Mouse (Mus musculus): ENCODE measurements at regions not wholly inside any gene's neighbourhood (a gene's known extent, or its start where the extent isn't known, plus 50 kb on each side); places are given as distances from the start of the nearest gene placed in this dataset.
A peak's percentile ranks its signal among the peaks of the same experiment; 100 is the strongest.

- DNase-seq (ENCODE audit: low read depth, low spot score): no peak
These were observed 404.0 kb upstream of the Defb41 start for GRCm38 (mm10) chr1:18668901-18669300.

- no peak for DNase-seq (ENCODE audit: low read depth, low spot score)
These were observed 403.3 kb upstream of the Defb41 start for GRCm38 (mm10) chr1:18668265-18668664.

GRCm38 (mm10) chr1:18640858-18641257, 375.9 kb upstream of the Defb41 start:
- DNase-seq (ENCODE audit: low read depth, low spot score): no peak

GRCm38 (mm10) chr1:18639460-18640300, 374.7 kb upstream of the Defb41 start:
- no peak for DNase-seq (ENCODE audit: low read depth, low spot score)

- DNase-seq (ENCODE audit: low read depth, low spot score): no peak
These were observed 372.4 kb upstream of the Defb41 start for GRCm38 (mm10) chr1:18637334-18637733.

GRCm38 (mm10) chr1:18610231-18610630, 345.3 kb upstream of the Defb41 start:
- DNase-seq (ENCODE audit: low read depth, low spot score): no peak

- no peak for DNase-seq (ENCODE audit: low read depth, low spot score)
These were observed 334.9 kb upstream of the Defb41 start for GRCm38 (mm10) chr1:18599864-18600263.

- no peak for DNase-seq (ENCODE audit: low read depth, low spot score)
These were observed 334.0 kb upstream of the Defb41 start for GRCm38 (mm10) chr1:18598908-18599307.

- DNase-seq (ENCODE audit: low read depth, low spot score): no peak
These were observed 318.6 kb upstream of the Defb41 start for GRCm38 (mm10) chr1:18583358-18584128.

GRCm38 (mm10) chr1:18578625-18579024, 313.7 kb upstream of the Defb41 start:
- no peak for DNase-seq (ENCODE audit: low read depth, low spot score)

- no peak for DNase-seq (ENCODE audit: low read depth, low spot score)
These were observed 302.1 kb upstream of the Defb41 start for GRCm38 (mm10) chr1:18567086-18567485.

- DNase-seq (ENCODE audit: low read depth, low spot score): no peak
These were observed 286.3 kb upstream of the Defb41 start for GRCm38 (mm10) chr1:18551211-18551610.

GRCm38 (mm10) chr1:18531702-18532101, 266.8 kb upstream of the Defb41 start:
- DNase-seq (ENCODE audit: low read depth, low spot score): no peak

GRCm38 (mm10) chr1:18524485-18524884, 259.5 kb upstream of the Defb41 start:
- no peak for DNase-seq (ENCODE audit: low read depth, low spot score)

- no peak for DNase-seq (ENCODE audit: low read depth, low spot score)
These were observed 258.0 kb upstream of the Defb41 start for GRCm38 (mm10) chr1:18522902-18523301.

- no peak for DNase-seq (ENCODE audit: low read depth, low spot score)
These were observed 247.8 kb upstream of the Defb41 start for GRCm38 (mm10) chr1:18512764-18513163.

GRCm38 (mm10) chr1:18498556-18498955, 233.6 kb upstream of the Defb41 start:
- peak; percentile 1 for DNase-seq (ENCODE audit: low read depth, low spot score)

GRCm38 (mm10) chr1:18468496-18468895, 203.6 kb upstream of the Defb41 start:
- DNase-seq (ENCODE audit: low read depth, low spot score): no peak

GRCm38 (mm10) chr1:18465303-18465829, 200.4 kb upstream of the Defb41 start:
- DNase-seq (ENCODE audit: low read depth, low spot score): no peak

- DNase-seq (ENCODE audit: low read depth, low spot score): no peak
These were observed 198.3 kb upstream of the Defb41 start for GRCm38 (mm10) chr1:18463218-18463617.

GRCm38 (mm10) chr1:18416297-18416732, 151.4 kb upstream of the Defb41 start:
- DNase-seq (ENCODE audit: low read depth, low spot score): no peak

GRCm38 (mm10) chr1:18415879-18416278, 150.9 kb upstream of the Defb41 start:
- DNase-seq (ENCODE audit: low read depth, low spot score): no peak

Measured in 3T3-L1 (cell line).